ENCODE assay signal across 25 mouse cellular contexts in genomic region chr10:19099369-19100285, GRCm38 (mm10).
DNase-seq lines count a peak whose midpoint lies in the region; ATAC-seq lines count a peak whose summit lies in the region.
"Had no signal": no experiment of that assay in that cellular context is flagged by ENCODE, and none has a peak within 500 bp of the region (broad histone marks: within the 10 kb centered on the region; RNA-seq: fewer than 3 reads in every experiment).

No protein-coding gene starts in this region.

- no peaks in the 10 kb centered on the region for H3K9me3 ChIP-seq in lung, embryonic 16.5 days (ENCODE audit: control insufficient read depth, low read length)
- no peaks in the 10 kb centered on the region for H3K9me3 ChIP-seq in stomach, embryonic 16.5 days (replicated peaks; ENCODE audit: control insufficient read depth, low read length)
- H3K9me3 ChIP-seq in midbrain, embryonic 16.5 days (replicated peaks; ENCODE audit: control insufficient read depth, low read length, poor library complexity, severe bottlenecking): no peaks in the 10 kb centered on the region
- H3K9me3 ChIP-seq: embryonic facial prominence, embryonic 15.5 days; forebrain, embryonic 15.5 days; heart, embryonic 13.5 days; hindbrain, embryonic 12.5 days; limb, embryonic 13.5 days; lung, embryonic 15.5 days; neural tube, embryonic 15.5 days had no signal

- H3K4me2 ChIP-seq in lung, embryonic 16.5 days (ENCODE audit: low read depth, low read length): no peak overlapping the region
- H3K4me2 ChIP-seq in stomach, embryonic 16.5 days (ENCODE audit: low read depth, low read length): no peak overlapping the region
- H3K4me2 ChIP-seq in midbrain, embryonic 16.5 days (ENCODE audit: low read length): no peak overlapping the region
- H3K4me2 ChIP-seq: embryonic facial prominence, embryonic 15.5 days; forebrain, embryonic 15.5 days; heart, embryonic 13.5 days; hindbrain, embryonic 12.5 days; limb, embryonic 13.5 days; lung, embryonic 15.5 days; neural tube, embryonic 15.5 days had no signal

- no peak for DNase-seq in lung, postnatal 14 days
- DNase-seq in induced T-regulatory cell, adult 2 months (ENCODE audit: low read depth): peak; percentile 39
- DNase-seq in urinary bladder, postnatal 25 days (ENCODE audit: low spot score): no peak
- DNase-seq in left cerebral cortex, adult 9 months (ENCODE audit: low spot score in 2 of 2): no peak
- DNase-seq: adrenal gland, postnatal 14 days; cerebellum, adult 8-10 months; heart, adult 18-20 months; heart, postnatal 14 days; kidney, adult 8-10 months; kidney, postnatal 14 days; layer of hippocampus, postnatal 36 days; midbrain, embryonic 14.5 days had no signal

- no peaks in the 10 kb centered on the region for H3K4me1 ChIP-seq in lung, embryonic 16.5 days (replicated peaks; ENCODE audit: control insufficient read depth, insufficient read depth, low read length)
- H3K4me1 ChIP-seq in stomach, embryonic 16.5 days (ENCODE audit: control insufficient read depth, insufficient read depth, low read length): no peaks in the 10 kb centered on the region
- no peaks in the 10 kb centered on the region for H3K4me1 ChIP-seq in midbrain, embryonic 16.5 days (ENCODE audit: control insufficient read depth, insufficient read depth, low read length)
- H3K4me1 ChIP-seq: forebrain, embryonic 15.5 days; heart, embryonic 13.5 days; hindbrain, embryonic 12.5 days; lung, embryonic 15.5 days; neural tube, embryonic 15.5 days had no signal

- H3K9ac ChIP-seq in lung, embryonic 16.5 days (ENCODE audit: low read length): no peak overlapping the region
- H3K9ac ChIP-seq in stomach, embryonic 16.5 days (ENCODE audit: low read length): no peak overlapping the region
- no peak overlapping the region for H3K9ac ChIP-seq in midbrain, embryonic 16.5 days (ENCODE audit: low read depth, low read length)
- H3K9ac ChIP-seq: embryonic facial prominence, embryonic 15.5 days; forebrain, embryonic 15.5 days; heart, embryonic 13.5 days; hindbrain, embryonic 12.5 days; limb, embryonic 13.5 days; liver, embryonic 14.5 days; lung, embryonic 15.5 days; neural tube, embryonic 15.5 days had no signal

- H3K27me3 ChIP-seq in lung, embryonic 16.5 days (ENCODE audit: control insufficient read depth, insufficient read depth, low read depth, low read length): no peaks in the 10 kb centered on the region
- H3K27me3 ChIP-seq in stomach, embryonic 16.5 days (ENCODE audit: control insufficient read depth, insufficient read depth, low read length): no peaks in the 10 kb centered on the region
- no peaks in the 10 kb centered on the region for H3K27me3 ChIP-seq in midbrain, embryonic 16.5 days (ENCODE audit: control insufficient read depth, insufficient read depth, low read depth, low read length)
- H3K27me3 ChIP-seq: embryonic facial prominence, embryonic 15.5 days; forebrain, embryonic 15.5 days; heart, embryonic 13.5 days; hindbrain, embryonic 12.5 days; limb, embryonic 13.5 days; lung, embryonic 15.5 days; neural tube, embryonic 15.5 days had no signal

- peak; percentile 60 for ATAC-seq in lung, embryonic 16.5 days (ENCODE audit: low read depth)
- ATAC-seq in megakaryocyte progenitor cell, adult 5-6 weeks (replicated peaks; ENCODE audit: poor library complexity): peak; percentile 26
- ATAC-seq in stomach, embryonic 16.5 days (ENCODE audit: insufficient read depth, low FRiP score): peak; percentile 77; the same call in 1 of the 2 replicates
- no peak for ATAC-seq in midbrain, embryonic 16.5 days
- ATAC-seq: forebrain, embryonic 15.5 days had no signal

- H3K4me3 ChIP-seq in lung, embryonic 16.5 days (ENCODE audit: low read length): no peak overlapping the region
- H3K4me3 ChIP-seq in stomach, embryonic 16.5 days (replicated peaks; ENCODE audit: low read length): no peak overlapping the region
- no peak overlapping the region for H3K4me3 ChIP-seq in midbrain, embryonic 16.5 days (ENCODE audit: low read depth, low read length)
- H3K4me3 ChIP-seq: embryonic facial prominence, embryonic 15.5 days; forebrain, embryonic 15.5 days; heart, embryonic 13.5 days; hindbrain, embryonic 12.5 days; layer of hippocampus, adult 2 months; limb, embryonic 13.5 days; lung, embryonic 15.5 days; neural tube, embryonic 15.5 days had no signal

- no peak overlapping the region for H3K27ac ChIP-seq in lung, embryonic 16.5 days (ENCODE audit: low read length)
- H3K27ac ChIP-seq in stomach, embryonic 16.5 days (ENCODE audit: low read length): 0 out of 2 replicates have a peak overlapping the region, but pooled peaks have one; percentile 25
- no peak overlapping the region for H3K27ac ChIP-seq in midbrain, embryonic 16.5 days (ENCODE audit: low read length)
- H3K27ac ChIP-seq: embryonic facial prominence, embryonic 15.5 days; forebrain, embryonic 15.5 days; heart, embryonic 13.5 days; hindbrain, embryonic 12.5 days; layer of hippocampus, adult 2 months; limb, embryonic 13.5 days; liver, embryonic 14.5 days; lung, embryonic 15.5 days; neural tube, embryonic 15.5 days had no signal

- H3K36me3 ChIP-seq in lung, embryonic 16.5 days (ENCODE audit: control insufficient read depth, insufficient read depth, low read length): no peaks in the 10 kb centered on the region
- no peaks in the 10 kb centered on the region for H3K36me3 ChIP-seq in stomach, embryonic 16.5 days (ENCODE audit: control insufficient read depth, insufficient read depth, low read length)
- no peaks in the 10 kb centered on the region for H3K36me3 ChIP-seq in midbrain, embryonic 16.5 days (ENCODE audit: control insufficient read depth, insufficient read depth, low read length)
- H3K36me3 ChIP-seq: embryonic facial prominence, embryonic 15.5 days; forebrain, embryonic 15.5 days; heart, embryonic 13.5 days; hindbrain, embryonic 12.5 days; limb, embryonic 13.5 days; lung, embryonic 15.5 days; neural tube, embryonic 15.5 days had no signal

- 65% methylated on average over 10 of the region's 10 CpGs for WGBS in lung, embryonic 16.5 days
- WGBS in stomach, embryonic 16.5 days: 74% methylated on average over 10 of the region's 10 CpGs
- WGBS in midbrain, embryonic 16.5 days: 89% methylated on average over 10 of the region's 10 CpGs
